Mouse (Mus musculus) forebrain, embryonic 14.5 days (tissue): ENCODE results near the gene Grm1. TPM values are rescaled to one million over a fixed set of nuclear protein-coding genes. Genes with fewer than 3 reads are reported as not detected.

ENCODE experiments used
- ATAC-seq: fragments of 200-750 bp; cut with Nextera tagmentation; 2 replicates; pipeline ENCODE4 v1.8.0; 2017; ENCODE audit warnings: mild to moderate bottlenecking, moderate library complexity
- DNase-seq: peaks from one replicate; pipeline ENCODE4 v3.0.0-alpha.2; 2015; ENCODE audit warnings: low spot score
- H3K27ac ChIP-seq: fragments of 300-500 bp; sonication (generic); 2 replicates; pipeline ENCODE4 v1.5.1; 2014; ENCODE audit warnings: low read depth, mild to moderate bottlenecking, control low read depth, low read length, moderate library complexity
- H3K27me3 ChIP-seq: fragments of 300-500 bp; sonication (generic); replicated peaks from 2 replicates; pipeline ENCODE4 v1.6.1; 2014; ENCODE audit warnings: low read length, control low read depth, mixed read lengths; ENCODE audit not compliant: control insufficient read depth, insufficient read depth
- H3K36me3 ChIP-seq: fragments of 300-500 bp; sonication (generic); 2 replicates; pipeline ENCODE4 v1.6.1; 2014; ENCODE audit warnings: low read length, control low read depth; ENCODE audit not compliant: control insufficient read depth, insufficient read depth
- H3K4me1 ChIP-seq: fragments of 300-500 bp; sonication (generic); 2 replicates; pipeline ENCODE4 v1.6.1; 2014; ENCODE audit warnings: antibody characterized with exemption, low read length, control low read depth; ENCODE audit not compliant: control insufficient read depth, insufficient read depth
- H3K4me2 ChIP-seq: fragments of 300-500 bp; sonication (generic); 2 replicates; pipeline ENCODE4 v1.6.1; 2014; ENCODE audit warnings: mild to moderate bottlenecking, control low read depth, low read length
- H3K4me3 ChIP-seq: fragments of 300-500 bp; sonication (generic); 2 replicates; pipeline ENCODE4 v1.5.1; 2014; ENCODE audit warnings: low read depth, low read length, control low read depth
- H3K9ac ChIP-seq: fragments of 300-500 bp; sonication (generic); 2 replicates; pipeline ENCODE4 v1.6.1; 2014; ENCODE audit warnings: mild to moderate bottlenecking, low read length, control low read depth, moderate library complexity
- H3K9me3 ChIP-seq: fragments of 300-500 bp; sonication (generic); replicated peaks from 2 replicates; pipeline ENCODE4 v1.6.1; 2016; ENCODE audit warnings: low read length, control low read depth, mixed read lengths; ENCODE audit not compliant: control insufficient read depth
- WGBS: fragments of 180-500 bp; shearing (Covaris S2); extraction: QIAGEN DNeasy Blood & Tissue Kit; methylation state at CpG from one replicate; pipeline ENCODE4 v1.1.7; 2014; 5-methylcytosine and 5-hydroxymethylcytosine counted together
- polyA plus RNA-seq: library from polyadenylated mRNA; unstranded; fragments of >200 nt; fragmentation: Nextera tagmentation; extraction: Ambion mirVana; gene quantifications from 2 replicates; pipeline ENCODE4 v1.2.1, GENCODE M21; 2014

Gene Grm1
- polyA plus RNA-seq, 1 experiment from 2014 or later: 2.0 TPM

DNA sequence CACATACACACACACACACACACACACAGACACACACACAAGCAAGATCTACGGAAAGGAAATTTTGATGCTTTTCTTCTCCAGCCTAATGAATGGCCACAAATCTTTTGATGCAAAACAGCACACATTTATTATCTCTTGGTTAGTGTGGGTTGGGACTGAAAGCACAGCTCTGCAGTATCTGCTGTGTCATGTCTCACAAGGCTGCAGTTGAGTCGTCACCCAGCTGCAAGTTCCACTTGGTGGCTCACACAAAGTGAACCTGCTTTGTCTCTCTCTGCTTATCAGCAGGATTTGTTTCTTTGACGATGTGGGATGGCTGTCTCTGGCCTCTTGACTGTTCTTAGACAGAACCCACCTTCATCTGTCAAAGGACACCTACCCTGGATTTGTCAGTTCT is 68.5 kb downstream of the Grm1 start:
- Histone ChIP-seq H3K4me3 (no peak overlapping the region), H3K4me1 (no peaks in the 10 kb centered on the region), H3K9ac (no peak overlapping the region), H3K9me3 (no peaks in the 10 kb centered on the region), H3K27me3 (no peaks in the 10 kb centered on the region), H3K27ac (no peak overlapping the region), H3K4me2 (no peak overlapping the region), H3K36me3 (no peaks in the 10 kb centered on the region)
- WGBS: 72% methylated on average over 3 of the region's 3 CpGs
- DNase-seq (no peak), ATAC-seq (no peak)

DNA sequence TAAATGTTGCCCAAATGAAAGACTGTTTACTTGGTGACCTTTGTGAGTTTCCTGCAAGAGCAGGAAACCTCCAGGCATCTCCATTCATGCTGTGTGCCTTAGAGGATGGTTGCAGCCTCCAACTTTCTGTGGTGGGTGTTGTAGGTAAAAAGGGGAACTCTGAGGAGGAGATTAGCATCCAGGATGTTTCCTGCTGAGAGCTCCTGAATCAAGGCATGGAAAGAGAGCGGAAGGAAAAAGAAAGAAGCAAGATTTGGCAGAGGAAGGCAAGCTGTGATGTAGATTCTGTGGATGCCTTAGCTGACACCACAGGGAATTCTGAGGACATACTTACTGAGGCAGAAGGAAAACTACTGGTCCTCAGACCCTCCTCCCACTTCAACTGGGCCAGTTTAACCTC is 85.4 kb downstream of the Grm1 start:
- no peaks in the 10 kb centered on the region for H3K9me3 ChIP-seq
- no peak overlapping the region for H3K27ac ChIP-seq
- H3K4me3 ChIP-seq: no peak overlapping the region
- no peaks in the 10 kb centered on the region for H3K4me1 ChIP-seq
- DNase-seq: no peak
- no peak overlapping the region for H3K4me2 ChIP-seq
- 33% methylated on average over 1 of the region's 1 CpGs for WGBS
- H3K36me3 ChIP-seq: no peaks in the 10 kb centered on the region
- no peaks in the 10 kb centered on the region for H3K27me3 ChIP-seq
- no peak overlapping the region for H3K9ac ChIP-seq
- no peak for ATAC-seq

DNA sequence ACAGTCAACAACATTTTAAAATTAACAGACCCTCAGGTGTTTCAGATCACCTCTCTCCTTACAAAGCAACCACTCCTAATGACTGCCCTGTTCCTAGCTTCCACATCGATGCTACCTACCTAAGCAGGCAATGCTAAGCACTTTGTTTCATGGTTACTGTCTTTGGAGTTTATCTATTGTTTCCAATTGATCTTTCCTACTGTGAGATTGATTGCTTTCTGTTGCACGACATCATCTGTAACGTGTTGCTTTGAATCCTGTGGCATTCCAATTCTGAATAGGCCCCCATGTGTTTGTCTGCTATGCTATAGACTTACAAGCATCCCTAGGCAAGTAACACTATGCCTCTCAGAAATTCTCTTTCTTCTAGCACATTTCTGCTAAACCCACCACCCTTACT is 90.4 kb downstream of the Grm1 start:
- H3K9ac ChIP-seq: no peak overlapping the region
- ATAC-seq: no peak
- 45% methylated on average over 3 of the region's 3 CpGs for WGBS

DNA sequence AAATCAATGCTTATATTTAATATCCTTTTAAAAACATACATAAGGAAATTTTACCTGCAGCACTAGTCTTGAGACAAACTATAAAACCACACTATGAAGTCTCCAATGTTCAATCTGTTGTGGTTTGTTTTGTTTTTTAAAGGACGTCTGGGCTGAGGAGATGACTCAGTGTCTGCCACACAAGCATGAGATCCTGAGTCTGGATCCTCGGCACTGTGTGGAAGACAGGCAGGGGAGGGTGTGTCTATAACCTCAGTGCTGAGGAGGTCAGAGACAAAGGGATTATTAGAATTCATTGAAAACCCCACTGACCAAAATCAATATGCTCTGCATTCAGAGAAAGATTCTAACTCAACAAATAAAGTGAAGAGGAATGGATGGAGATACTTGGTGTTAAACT is 110.8 kb downstream of the Grm1 start:
- no peak overlapping the region for H3K4me3 ChIP-seq
- no peaks in the 10 kb centered on the region for H3K36me3 ChIP-seq
- no peaks in the 10 kb centered on the region for H3K9me3 ChIP-seq
- no peak overlapping the region for H3K9ac ChIP-seq
- H3K27ac ChIP-seq: no peak overlapping the region
- no peaks in the 10 kb centered on the region for H3K27me3 ChIP-seq
- H3K4me1 ChIP-seq: no peaks in the 10 kb centered on the region
- WGBS: 68% methylated on average over 2 of the region's 2 CpGs
- no peak overlapping the region for H3K4me2 ChIP-seq
- ATAC-seq (no peak), DNase-seq (no peak)

More for the DNA sequence above, 90.4 kb downstream of the Grm1 start:
- H3K4me3 ChIP-seq: no peak overlapping the region
- no peak overlapping the region for H3K27ac ChIP-seq
- no peak overlapping the region for H3K4me2 ChIP-seq
- no peaks in the 10 kb centered on the region for H3K36me3 ChIP-seq
- H3K9me3 ChIP-seq: no peaks in the 10 kb centered on the region
- no peak for DNase-seq
- H3K27me3 ChIP-seq: no peaks in the 10 kb centered on the region
- no peaks in the 10 kb centered on the region for H3K4me1 ChIP-seq

DNA sequence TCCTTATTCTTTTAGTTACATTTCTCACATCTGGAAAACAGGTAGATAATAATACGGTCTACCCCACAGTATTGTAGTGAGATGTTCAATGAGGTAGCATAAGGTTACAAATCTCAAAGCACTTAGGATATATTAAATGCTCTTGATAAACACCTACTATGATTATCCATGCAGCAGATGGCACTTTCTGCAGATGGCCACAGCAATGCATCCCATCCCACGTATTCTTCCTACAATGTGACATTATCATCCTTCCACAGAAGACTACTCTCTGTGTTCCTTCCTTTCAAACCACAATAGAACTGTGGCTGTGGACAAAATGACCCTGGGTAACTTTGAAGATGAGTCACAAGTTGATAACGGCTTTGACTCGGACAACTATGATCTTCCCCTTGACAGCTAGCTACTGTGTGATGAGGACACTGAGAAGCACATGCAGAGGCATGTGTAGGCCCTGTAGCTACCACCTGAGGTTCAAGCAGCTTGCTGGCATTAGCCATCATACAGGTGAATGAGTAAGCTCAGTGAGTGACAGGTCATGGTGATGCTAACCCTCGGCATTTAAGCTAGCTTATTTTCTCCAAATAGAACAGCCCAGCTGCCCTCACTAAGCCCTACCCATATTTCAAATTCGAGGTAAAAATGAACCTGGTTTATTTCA is 117.5 kb downstream of the Grm1 start:
- H3K9me3 ChIP-seq: 0 out of 2 replicates have a peak, but pooled peaks cover 6% of the 10 kb centered on the region
- WGBS: 84% methylated on average over 6 of the region's 6 CpGs
- H3K4me1 ChIP-seq: no peaks in the 10 kb centered on the region
- ATAC-seq (no peak), DNase-seq (no peak)
- no peak overlapping the region for H3K4me3 ChIP-seq
- no peak overlapping the region for H3K9ac ChIP-seq
- no peak overlapping the region for H3K27ac ChIP-seq
- no peaks in the 10 kb centered on the region for H3K36me3 ChIP-seq
- H3K4me2 ChIP-seq: no peak overlapping the region
- H3K27me3 ChIP-seq: no peaks in the 10 kb centered on the region

DNA sequence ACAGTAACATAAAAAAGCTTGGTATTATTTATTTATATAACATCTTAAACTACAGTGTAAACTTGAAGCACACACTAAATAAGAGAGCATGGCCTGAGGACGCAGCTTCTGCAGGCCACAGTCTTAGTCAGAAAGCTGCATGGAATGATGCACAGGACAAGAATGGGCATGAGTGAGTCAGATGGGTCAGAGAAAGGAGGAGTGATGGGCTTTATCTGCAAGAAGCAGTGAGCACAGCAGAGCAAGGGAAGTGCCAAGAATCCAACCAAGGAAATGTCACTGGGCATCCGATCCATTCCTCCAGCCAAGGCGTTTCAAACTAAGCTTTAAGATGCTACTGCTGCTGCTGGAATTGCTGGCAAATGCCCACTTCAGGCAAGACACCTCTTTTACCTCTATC is 131.6 kb downstream of the Grm1 start:
- ATAC-seq (no peak), DNase-seq (no peak)
- no peak overlapping the region for H3K4me2 ChIP-seq
- H3K4me1 ChIP-seq: no peaks in the 10 kb centered on the region
- 80% methylated on average over 3 of the region's 3 CpGs for WGBS
- no peaks in the 10 kb centered on the region for H3K9me3 ChIP-seq
- no peaks in the 10 kb centered on the region for H3K36me3 ChIP-seq
- no peak overlapping the region for H3K9ac ChIP-seq
- H3K27ac ChIP-seq: no peak overlapping the region
- no peak overlapping the region for H3K4me3 ChIP-seq
- H3K27me3 ChIP-seq: no peaks in the 10 kb centered on the region

DNA sequence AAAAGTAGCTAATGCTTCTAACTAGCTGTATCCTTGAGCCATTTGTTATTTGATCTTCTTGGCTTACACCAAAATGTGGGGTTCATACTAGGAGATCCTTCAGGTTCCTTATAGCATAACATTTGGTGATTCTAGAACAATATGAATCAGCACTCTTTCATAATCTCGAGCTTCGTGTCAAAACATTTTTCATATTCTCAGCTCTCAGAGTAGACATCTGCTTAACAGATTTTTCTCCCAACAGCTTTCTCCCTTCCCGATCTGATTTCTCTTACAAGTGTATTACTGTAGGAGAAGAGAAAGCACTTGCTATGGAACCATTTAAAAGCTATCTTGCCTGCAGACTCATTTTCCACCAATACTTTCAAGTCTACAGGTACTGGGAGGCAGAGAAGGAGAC is 133.0 kb downstream of the Grm1 start:
- no peaks in the 10 kb centered on the region for H3K9me3 ChIP-seq
- no peaks in the 10 kb centered on the region for H3K4me1 ChIP-seq
- no peak overlapping the region for H3K4me3 ChIP-seq
- 82% methylated on average over 3 of the region's 3 CpGs for WGBS
- DNase-seq (peak; percentile 23), ATAC-seq (no peak)
- no peaks in the 10 kb centered on the region for H3K27me3 ChIP-seq
- H3K4me2 ChIP-seq: no peak overlapping the region
- H3K27ac ChIP-seq: no peak overlapping the region
- no peak overlapping the region for H3K9ac ChIP-seq
- no peaks in the 10 kb centered on the region for H3K36me3 ChIP-seq

DNA sequence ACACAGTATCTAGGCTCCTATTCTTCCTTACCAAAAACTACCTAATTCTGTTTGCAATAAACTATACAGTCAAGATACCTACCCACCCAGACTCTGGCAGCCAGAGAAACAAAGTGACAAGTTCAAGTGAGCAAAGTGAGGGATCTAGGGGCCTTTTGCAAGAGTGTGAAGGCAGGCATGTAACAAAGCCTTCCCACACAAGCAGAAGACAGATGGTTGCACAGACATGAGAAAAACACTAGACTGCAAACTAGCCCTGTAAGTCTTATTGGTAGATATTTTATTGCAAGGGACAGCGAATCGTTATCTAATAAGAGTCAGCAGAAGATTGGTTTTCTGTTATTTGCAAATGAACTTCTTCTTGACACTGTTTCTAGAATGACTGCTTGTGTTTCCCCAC is 134.6 kb downstream of the Grm1 start:
- Histone ChIP-seq H3K4me2 (no peak overlapping the region), H3K27me3 (no peaks in the 10 kb centered on the region), H3K9me3 (no peaks in the 10 kb centered on the region), H3K4me1 (no peaks in the 10 kb centered on the region), H3K27ac (no peak overlapping the region), H3K9ac (no peak overlapping the region), H3K36me3 (no peaks in the 10 kb centered on the region), H3K4me3 (no peak overlapping the region)
- 98% methylated on average over 2 of the region's 2 CpGs for WGBS
- no peak for ATAC-seq
- DNase-seq: no peak

DNA sequence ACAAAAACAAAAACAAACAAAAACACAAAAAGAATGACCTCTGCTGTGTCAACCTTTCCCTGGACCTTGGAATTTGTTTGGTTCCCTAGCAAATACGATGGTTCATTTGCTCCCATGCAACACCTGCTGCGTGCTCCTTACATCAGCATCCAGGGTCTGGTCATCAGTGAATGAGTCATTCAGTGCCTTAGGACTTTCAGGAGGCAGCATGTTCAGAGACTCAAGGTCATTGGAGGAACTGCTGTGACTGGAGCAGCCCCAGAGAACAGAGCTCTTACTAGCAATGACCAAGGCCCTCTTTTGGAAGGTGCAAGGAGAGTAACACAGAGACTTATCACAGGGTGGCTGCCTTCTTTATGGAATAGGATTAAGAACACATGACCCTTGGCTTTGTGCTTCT is 138.2 kb downstream of the Grm1 start:
- WGBS: 84% methylated on average over 2 of the region's 2 CpGs
- H3K4me1 ChIP-seq: no peaks in the 10 kb centered on the region

More for the DNA sequence above, 138.2 kb downstream of the Grm1 start:
- Histone ChIP-seq H3K9ac (no peak overlapping the region), H3K27me3 (no peaks in the 10 kb centered on the region), H3K36me3 (no peaks in the 10 kb centered on the region), H3K9me3 (no peaks in the 10 kb centered on the region), H3K27ac (no peak overlapping the region), H3K4me2 (no peak overlapping the region), H3K4me3 (no peak overlapping the region)
- no peak for DNase-seq
- ATAC-seq: no peak
